Comparison of ENCODE assay signal across 20 mouse cellular contexts in genomic region chr8:47695431-47696105, GRCm38 (mm10). TPM values are rescaled to one million over a fixed set of nuclear protein-coding genes. Genes with fewer than 3 reads are reported as not detected.
DNase-seq lines count a peak whose midpoint lies in the region; TF ChIP-seq lines count a peak whose summit lies in the region.
"Had no signal": no experiment of that assay in that cellular context is flagged by ENCODE, and none has a peak within 500 bp of the region (broad histone marks: within the 10 kb centered on the region; RNA-seq: fewer than 3 reads in every experiment).

No protein-coding gene starts in this region.

- peak; percentile 36 to 76 for DNase-seq in frontal cortex, postnatal 36 days (ENCODE audit: low spot score in 2 of 2)
- no peak for DNase-seq in frontal cortex, postnatal 25 days (ENCODE audit: low spot score in 2 of 2)
- DNase-seq in right cerebral cortex, adult 18-20 months: peak; percentile 73
- DNase-seq in right cerebral cortex, postnatal 4 days: no peak
- DNase-seq in limb, embryonic 10.5 days (ENCODE audit: low spot score): peak; percentile 9
- no peak for DNase-seq in gastrocnemius, adult 2 months
- no peak for DNase-seq in kidney, postnatal 10 days
- DNase-seq in ovary, postnatal 10 days (ENCODE audit: low spot score): no peak
- DNase-seq: adrenal gland, postnatal 14 days; cerebellum, adult 11-12 months; cerebellum, postnatal 14 days; embryo, embryonic 11 days; heart, postnatal 10 days; kidney, adult 8-10 months; liver, embryonic 13.5 days; lung, embryonic 14.5 days; lung, postnatal 36 days; retina, postnatal 1 day had no signal

- no peaks in the 10 kb centered on the region for H3K9me3 ChIP-seq in limb, embryonic 10.5 days (replicated peaks)
- H3K9me3 ChIP-seq: hindbrain, embryonic 13.5 days; limb, embryonic 12.5 days; liver, embryonic 13.5 days had no signal

- peaks cover 15% of the 10 kb centered on the region for H3K27me3 ChIP-seq in limb, embryonic 10.5 days (ENCODE audit: low read depth, poor library complexity, severe bottlenecking)
- H3K27me3 ChIP-seq: liver, embryonic 13.5 days had no signal

- no peak for TF ChIP-seq CTCF in gastrocnemius, adult 2 months (IDR thresholded peaks at IDR 0.05)

- H3K27ac ChIP-seq in limb, embryonic 10.5 days: no peak overlapping the region
- H3K27ac ChIP-seq in gastrocnemius, adult 2 months: no peak overlapping the region
- H3K27ac ChIP-seq: hindbrain, embryonic 13.5 days; limb, embryonic 12.5 days; liver, embryonic 13.5 days had no signal

- H3K36me3 ChIP-seq in limb, embryonic 10.5 days: no peaks in the 10 kb centered on the region
- H3K36me3 ChIP-seq: hindbrain, embryonic 13.5 days; limb, embryonic 12.5 days; liver, embryonic 13.5 days had no signal

- H3K4me3 ChIP-seq in limb, embryonic 10.5 days: no peak overlapping the region
- no peak overlapping the region for H3K4me3 ChIP-seq in gastrocnemius, adult 2 months
- H3K4me3 ChIP-seq: hindbrain, embryonic 13.5 days; limb, embryonic 12.5 days; liver, embryonic 13.5 days had no signal

- H3K4me1 ChIP-seq in limb, embryonic 10.5 days: 0 out of 2 replicates have a peak, but pooled peaks cover 3% of the 10 kb centered on the region
- H3K4me1 ChIP-seq: limb, embryonic 12.5 days had no signal

- WGBS in limb, embryonic 10.5 days: 86% methylated on average over 5 of the region's 5 CpGs

- intact Hi-C loops in gastrocnemius, adult 2 months (cut with DNase I): no loop called here

RNA-seq across cellular contexts. Expression of gene Cdkn2aip, which starts 18.2 kb away (rescaled TPM):
- 31.5 and 33.6 TPM in 2 replicates for polyA plus RNA-seq in limb, embryonic 10.5 days (2016; fragmentation: Nextera tagmentation; extraction: Ambion mirVana)
- total RNA-seq in gastrocnemius, adult 2 months (2021): 1 to 10 TPM; 5.0 to 5.2 TPM

RNA-seq across cellular contexts. Expression of gene Ing2, which starts 20.2 kb away (rescaled TPM):
- 12.3 and 13.1 TPM in 2 replicates for polyA plus RNA-seq in limb, embryonic 10.5 days (2016; fragmentation: Nextera tagmentation; extraction: Ambion mirVana)
- 10 to 100 TPM; 14.0 to 18.0 TPM for total RNA-seq in gastrocnemius, adult 2 months (2021)

Comparison
In these comparisons a context has a peak if more than half of its experiments do, and no peak if none do; other contexts are left out.
1. DNase-seq: peak in frontal cortex, postnatal 36 days (2 of 2), right cerebral cortex, adult 18-20 months (single experiment) and limb, embryonic 10.5 days (single experiment); none in frontal cortex, postnatal 25 days (0 of 2), right cerebral cortex, postnatal 4 days (single experiment), gastrocnemius, adult 2 months (single experiment), kidney, postnatal 10 days (single experiment) and ovary, postnatal 10 days (single experiment).